Mouse (Mus musculus) lung, embryonic 14.5 days (tissue): ENCODE results near the gene Tshz2. TPM values are rescaled to one million over a fixed set of nuclear protein-coding genes. Genes with fewer than 3 reads are reported as not detected.
A peak's percentile ranks its signal among the peaks of the same experiment; 100 is the strongest.

Source experiments
- ATAC-seq: fragments of 200-750 bp; cut with Nextera tagmentation; 2 replicates; pipeline ENCODE4 v1.8.0; 2017; ENCODE audit warnings: mild to moderate bottlenecking, moderate TSS enrichment, moderate library complexity; ENCODE audit not compliant: insufficient read depth
- DNase-seq: peaks from one replicate; pipeline ENCODE4 v3.0.0-alpha.2; 2015
- H3K27ac ChIP-seq: fragments of 300-500 bp; sonication (generic); 2 replicates; pipeline ENCODE4 v1.5.1; 2014; ENCODE audit warnings: low read depth, mild to moderate bottlenecking, moderate library complexity
- H3K27me3 ChIP-seq: fragments of 300-500 bp; sonication (generic); 2 replicates; pipeline ENCODE4 v1.6.1; 2014; ENCODE audit warnings: low read length, control low read depth; ENCODE audit not compliant: insufficient read depth
- H3K36me3 ChIP-seq: fragments of 300-500 bp; sonication (generic); 2 replicates; pipeline ENCODE4 v1.6.1; 2014; ENCODE audit warnings: control low read depth; ENCODE audit not compliant: insufficient read depth
- H3K4me1 ChIP-seq: fragments of 300-500 bp; sonication (generic); 2 replicates; pipeline ENCODE4 v1.6.1; 2014; ENCODE audit warnings: antibody characterized with exemption, control low read depth; ENCODE audit not compliant: insufficient read depth
- H3K4me2 ChIP-seq: fragments of 300-500 bp; sonication (generic); 2 replicates; pipeline ENCODE4 v1.6.1; 2014; ENCODE audit warnings: mild to moderate bottlenecking
- H3K4me3 ChIP-seq: fragments of 300-500 bp; sonication (generic); 2 replicates; pipeline ENCODE4 v1.5.1; 2014; ENCODE audit warnings: low read depth, low read length
- H3K9ac ChIP-seq: fragments of 300-500 bp; sonication (generic); 2 replicates; pipeline ENCODE4 v1.6.1; 2014
- H3K9me3 ChIP-seq: fragments of 300-500 bp; sonication (generic); 2 replicates; pipeline ENCODE4 v1.6.1; 2016; ENCODE audit warnings: low read depth, low read length, control low read depth
- CTCF ChIP-seq: IDR thresholded peaks from 2 replicates; pipeline ENCODE4 v1.5.1; 2016; ENCODE audit warnings: antibody characterized with exemption, low read depth
- WGBS: fragments of 180-500 bp; shearing (Covaris S2); extraction: QIAGEN DNeasy Blood & Tissue Kit; methylation state at CpG from one replicate; pipeline ENCODE4 v1.1.7; 2014; 5-methylcytosine and 5-hydroxymethylcytosine counted together
- polyA plus RNA-seq: library from polyadenylated mRNA; unstranded; fragments of >200 nt; fragmentation: Nextera tagmentation; extraction: Ambion mirVana; gene quantifications from 2 replicates; pipeline ENCODE4 v1.2.1, GENCODE M21; 2014

Tshz2 gene
- polyA plus RNA-seq, 1 experiment from 2014 or later, result 8.9 TPM

- Histone ChIP-seq H3K9me3 (no peaks in the 10 kb centered on the region), H3K36me3 (no peaks in the 10 kb centered on the region), H3K4me1 (peaks cover 4% of the 10 kb centered on the region; the same call in 1 of the 2 replicates), H3K27me3 (no peaks in the 10 kb centered on the region), H3K9ac (peak overlapping the region; percentile 31; the same call in 1 of the 2 replicates), H3K4me2 (peak overlapping the region; percentile 66), H3K27ac (no peak overlapping the region), H3K4me3 (peak overlapping the region; percentile 36)
- TF ChIP-seq CTCF, result no peak
- DNase-seq (peak; percentile 86), ATAC-seq (peak; percentile 23; the same call in 1 of the 2 replicates)
- 45% methylated on average over 23 of the region's 23 CpGs for WGBS
Measured at GRCm38 (mm10) chr2:169929540-169930497, 297.0 kb downstream of the Tshz2 start.

DNA sequence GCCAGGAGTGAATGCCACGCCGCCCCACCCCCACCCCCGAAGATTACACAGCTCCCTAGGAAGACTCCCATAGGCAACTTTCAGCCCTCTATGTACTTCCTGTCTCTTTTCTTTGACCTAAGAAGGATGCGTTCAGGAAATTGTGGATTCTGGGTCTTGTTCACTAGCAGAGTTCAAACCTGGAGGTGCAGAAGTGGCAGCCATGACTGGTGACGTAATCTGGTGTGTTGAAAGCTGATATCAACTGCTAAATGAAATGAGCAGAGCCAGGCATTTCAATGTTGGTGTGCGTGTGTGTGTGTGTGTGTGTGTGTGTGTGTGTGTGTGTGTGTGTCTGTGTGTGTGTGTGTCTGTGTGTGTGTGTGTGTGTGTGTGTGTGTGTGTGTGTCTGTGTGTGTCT, 302.8 kb downstream of the Tshz2 start:
- Histone ChIP-seq H3K9ac (no peak overlapping the region), H3K4me3 (no peak overlapping the region), H3K4me1 (no peaks in the 10 kb centered on the region), H3K4me2 (no peak overlapping the region), H3K27ac (no peak overlapping the region), H3K36me3 (no peaks in the 10 kb centered on the region), H3K9me3 (no peaks in the 10 kb centered on the region), H3K27me3 (no peaks in the 10 kb centered on the region)
- WGBS, result 50% methylated on average over 6 of the region's 6 CpGs
- peak; percentile 36 for DNase-seq
- ATAC-seq, result no peak
- no peak for TF ChIP-seq CTCF

- no peak overlapping the region for H3K27ac ChIP-seq
- ATAC-seq (no peak), DNase-seq (peak; percentile 15)
- H3K4me2 ChIP-seq, result no peak overlapping the region
- no peak for TF ChIP-seq CTCF
- H3K9me3 ChIP-seq, result no peaks in the 10 kb centered on the region
- WGBS, result 46% methylated on average over 16 of the region's 16 CpGs
- no peaks in the 10 kb centered on the region for H3K27me3 ChIP-seq
- no peak overlapping the region for H3K4me3 ChIP-seq
- H3K36me3 ChIP-seq, result no peaks in the 10 kb centered on the region
- no peak overlapping the region for H3K9ac ChIP-seq
- no peaks in the 10 kb centered on the region for H3K4me1 ChIP-seq
Measured at GRCm38 (mm10) chr2:169940297-169941142, 307.7 kb downstream of the Tshz2 start.

GRCm38 (mm10) chr2:169943727-169944126, 310.9 kb downstream of the Tshz2 start:
- Histone ChIP-seq H3K36me3 (no peaks in the 10 kb centered on the region), H3K4me1 (no peaks in the 10 kb centered on the region), H3K27me3 (no peaks in the 10 kb centered on the region), H3K4me2 (no peak overlapping the region), H3K27ac (no peak overlapping the region), H3K9me3 (no peaks in the 10 kb centered on the region), H3K4me3 (no peak overlapping the region), H3K9ac (no peak overlapping the region)
- TF ChIP-seq CTCF, result no peak
- 87% methylated on average over 6 of the region's 6 CpGs for WGBS
- DNase-seq, result no peak
- no peak for ATAC-seq

DNA sequence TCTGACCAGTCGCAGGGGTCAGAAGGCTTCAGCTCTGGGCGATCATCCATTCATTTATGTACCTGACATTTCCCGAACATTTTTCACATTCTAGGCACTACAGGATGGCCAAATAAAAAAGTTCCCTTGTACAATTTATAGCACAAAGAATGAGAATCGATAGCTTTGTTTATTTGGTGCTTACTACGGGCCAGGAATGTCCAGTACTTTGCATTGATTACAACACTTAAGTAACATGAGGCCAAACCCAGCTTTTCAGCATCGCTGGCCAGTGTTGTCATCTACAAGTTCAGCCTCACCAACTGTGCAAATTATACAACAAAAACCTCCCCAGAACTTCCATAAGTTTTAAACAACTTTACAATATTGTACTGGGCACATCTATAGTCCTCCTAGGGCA, 315.3 kb downstream of the Tshz2 start:
- TF ChIP-seq CTCF, result no peak
- 75% methylated on average over 6 of the region's 6 CpGs for WGBS
- no peaks in the 10 kb centered on the region for H3K27me3 ChIP-seq

GRCm38 (mm10) chr2:169951041-169951440, 318.2 kb downstream of the Tshz2 start:
- ATAC-seq (no peak), DNase-seq (peak; percentile 62)
- Histone ChIP-seq H3K27me3 (no peaks in the 10 kb centered on the region), H3K9me3 (no peaks in the 10 kb centered on the region), H3K9ac (no peak overlapping the region), H3K27ac (no peak overlapping the region), H3K4me3 (no peak overlapping the region), H3K4me1 (no peaks in the 10 kb centered on the region), H3K4me2 (no peak overlapping the region), H3K36me3 (no peaks in the 10 kb centered on the region)
- WGBS, result 49% methylated on average over 8 of the region's 8 CpGs
- no peak for TF ChIP-seq CTCF

More for the DNA sequence above, 315.3 kb downstream of the Tshz2 start:
- Histone ChIP-seq H3K4me1 (no peaks in the 10 kb centered on the region), H3K9me3 (no peaks in the 10 kb centered on the region), H3K4me2 (no peak overlapping the region), H3K27ac (no peak overlapping the region), H3K36me3 (no peaks in the 10 kb centered on the region), H3K4me3 (no peak overlapping the region), H3K9ac (no peak overlapping the region)
- DNase-seq, result no peak
- no peak for ATAC-seq

DNA sequence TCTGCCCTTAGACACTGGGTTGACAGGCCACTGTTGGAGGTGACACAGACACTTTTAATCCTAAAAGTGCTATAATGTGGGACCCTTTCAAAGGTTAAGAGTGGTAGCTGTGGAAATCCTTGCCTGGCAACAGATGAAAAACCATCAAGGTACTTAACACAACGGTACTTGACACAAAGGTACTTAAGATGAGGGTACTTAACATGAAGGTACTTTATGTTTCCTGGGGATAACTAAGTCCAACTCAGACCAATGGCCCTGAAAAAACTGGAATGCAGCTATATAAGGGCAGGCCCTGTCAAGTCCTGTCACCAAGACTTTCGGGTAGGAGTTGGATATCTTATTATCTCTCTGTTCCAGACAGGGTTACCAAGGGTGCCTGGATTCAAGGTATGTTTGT, 320.2 kb downstream of the Tshz2 start:
- no peak for TF ChIP-seq CTCF
- Histone ChIP-seq H3K27ac (no peak overlapping the region), H3K9ac (no peak overlapping the region), H3K4me3 (no peak overlapping the region), H3K9me3 (no peaks in the 10 kb centered on the region), H3K36me3 (no peaks in the 10 kb centered on the region), H3K4me1 (no peaks in the 10 kb centered on the region), H3K4me2 (no peak overlapping the region), H3K27me3 (no peaks in the 10 kb centered on the region)
- WGBS, result 64% methylated on average over 2 of the region's 2 CpGs
- ATAC-seq, result no peak
- no peak for DNase-seq
